Comparison of ENCODE assay signal across 14 mouse cellular contexts in the genomic region with DNA sequence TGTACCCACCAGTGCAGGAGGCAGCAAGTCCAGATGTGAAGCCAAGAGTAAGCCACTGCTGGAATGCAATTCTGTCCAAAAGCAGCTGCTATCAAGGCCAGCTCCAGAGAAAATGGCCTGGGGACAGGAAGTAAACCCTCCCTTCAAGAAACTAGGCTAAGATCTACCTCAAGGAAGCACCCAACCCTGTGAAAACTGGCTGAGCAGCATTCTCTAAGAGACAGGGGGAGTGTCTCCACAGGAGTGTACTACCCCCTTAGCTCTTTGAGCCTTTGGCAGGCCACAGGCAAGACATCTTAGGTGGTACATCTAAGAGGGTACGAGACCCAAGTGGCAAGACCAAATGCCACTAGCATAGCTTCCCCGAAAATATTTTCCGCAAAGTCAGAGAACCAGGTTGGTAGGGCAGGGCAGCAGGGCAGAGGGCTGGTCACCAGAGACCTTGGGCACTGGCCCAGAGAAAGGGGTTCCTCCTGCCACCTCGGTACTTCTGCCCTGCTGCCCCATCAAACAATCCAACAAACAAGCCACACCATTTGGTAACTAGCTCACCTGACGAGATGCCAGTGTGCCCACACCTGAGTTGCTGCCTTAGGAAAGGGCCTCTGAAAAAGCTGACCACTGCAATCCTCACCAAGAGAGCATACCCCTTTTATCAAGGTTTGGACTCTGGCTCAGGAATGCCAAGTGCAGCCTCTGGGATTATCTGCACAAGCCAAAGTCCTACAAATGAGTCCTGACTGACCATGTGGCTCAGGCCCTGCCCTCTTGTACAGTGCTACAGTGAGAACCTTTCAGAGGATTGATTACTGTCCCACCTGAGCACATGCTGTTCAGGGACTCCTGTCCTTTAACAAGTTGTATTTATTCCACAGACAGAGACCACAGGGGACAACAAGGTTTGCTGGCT. TPM values are rescaled to one million over a fixed set of nuclear protein-coding genes. Genes with fewer than 3 reads are reported as not detected.
DNase-seq lines count a peak whose midpoint lies in the region; ATAC-seq and TF ChIP-seq lines count a peak whose summit lies in the region.
"Had no signal": no experiment of that assay in that cellular context is flagged by ENCODE, and none has a peak within 500 bp of the region (broad histone marks: within the 10 kb centered on the region; RNA-seq: fewer than 3 reads in every experiment).

No protein-coding gene starts in this region.

- 0 out of 2 replicates have a peak overlapping the region, but pooled peaks have one; percentile 8 for H3K27ac ChIP-seq in gastrocnemius, adult 2 months
- H3K27ac ChIP-seq in intestine, embryonic 15.5 days: peak overlapping the region; percentile 57; the same call in 1 of the 2 replicates
- H3K27ac ChIP-seq in liver, embryonic 13.5 days: peak overlapping the region; percentile 36
- H3K27ac ChIP-seq: hindbrain, embryonic 12.5 days; limb, embryonic 13.5 days; midbrain, embryonic 12.5 days; neural tube, embryonic 12.5 days had no signal

- H3K4me1 ChIP-seq in intestine, embryonic 15.5 days (replicated peaks): peaks cover 27% of the 10 kb centered on the region; the same call in 1 of the 2 replicates
- peaks cover 75% of the 10 kb centered on the region for H3K4me1 ChIP-seq in liver, embryonic 13.5 days (replicated peaks)

- no peaks in the 10 kb centered on the region for H3K36me3 ChIP-seq in intestine, embryonic 15.5 days
- H3K36me3 ChIP-seq in liver, embryonic 13.5 days: peaks cover 8% of the 10 kb centered on the region; the same call in 1 of the 2 replicates
- H3K36me3 ChIP-seq: midbrain, embryonic 12.5 days; neural tube, embryonic 12.5 days had no signal

- no peak for DNase-seq in gastrocnemius, adult 2 months
- no peak for DNase-seq in gastrocnemius, postnatal 36 days
- DNase-seq in R1 (ENCODE audit: low read depth, low spot score): peak; percentile 42
- DNase-seq in liver, embryonic 13.5 days: no peak
- no peak for DNase-seq in spleen, postnatal 36 days (ENCODE audit: low spot score in 2 of 2)
- no peak for DNase-seq in heart, adult 11 months
- DNase-seq: forebrain, postnatal 0 days; layer of hippocampus, adult 9-11 months had no signal

- intact Hi-C loops in gastrocnemius, adult 2 months (cut with DNase I): loop anchor here (2.0 to 5.0 kb wide), 2 partner anchors 61 to 88 kb away; a partner anchor contains a TSS
- intact Hi-C loops in gastrocnemius, postnatal 36 days (cut with DNase I): loop anchor here (5.0 kb wide), 1 partner anchor 88 kb away; no protein-coding TSS in a partner anchor

- WGBS in intestine, embryonic 15.5 days: 85% methylated on average over 5 of the region's 5 CpGs
- WGBS in liver, embryonic 13.5 days (ENCODE audit: insufficient replicate concordance): 85% methylated on average over 5 of the region's 5 CpGs

- H3K4me2 ChIP-seq in intestine, embryonic 15.5 days (replicated peaks): 0 out of 2 replicates have a peak overlapping the region, but pooled peaks have one; percentile 1
- H3K4me2 ChIP-seq in liver, embryonic 13.5 days: no peak overlapping the region
- H3K4me2 ChIP-seq: hindbrain, embryonic 12.5 days; limb, embryonic 13.5 days; midbrain, embryonic 12.5 days; neural tube, embryonic 12.5 days had no signal

- peak; percentile 74 for ATAC-seq in intestine, embryonic 15.5 days
- ATAC-seq in liver, embryonic 13.5 days (ENCODE audit: low read depth): no peak
- ATAC-seq in activated CD4-positive, CD25-positive, alpha-beta regulatory T cell, adult 4 months: no peak
- ATAC-seq: forebrain, postnatal 0 days had no signal

- no peak for TF ChIP-seq CTCF in gastrocnemius, adult 2 months (IDR thresholded peaks at IDR 0.05)

- H3K9ac ChIP-seq in intestine, embryonic 15.5 days: no peak overlapping the region
- H3K9ac ChIP-seq in liver, embryonic 13.5 days: 0 out of 2 replicates have a peak overlapping the region, but pooled peaks have one; percentile 0
- H3K9ac ChIP-seq: forebrain, postnatal 0 days; hindbrain, embryonic 12.5 days; limb, embryonic 13.5 days; midbrain, embryonic 12.5 days; neural tube, embryonic 12.5 days had no signal

- H3K27me3 ChIP-seq in intestine, embryonic 15.5 days (replicated peaks): no peaks in the 10 kb centered on the region
- no peaks in the 10 kb centered on the region for H3K27me3 ChIP-seq in liver, embryonic 13.5 days
- H3K27me3 ChIP-seq: hindbrain, embryonic 12.5 days; limb, embryonic 13.5 days; midbrain, embryonic 12.5 days; neural tube, embryonic 12.5 days had no signal

- H3K4me3 ChIP-seq in gastrocnemius, adult 2 months: no peak overlapping the region
- H3K4me3 ChIP-seq in intestine, embryonic 15.5 days (replicated peaks): no peak overlapping the region
- H3K4me3 ChIP-seq in liver, embryonic 13.5 days (replicated peaks): no peak overlapping the region
- H3K4me3 ChIP-seq: hindbrain, embryonic 12.5 days; limb, embryonic 13.5 days; midbrain, embryonic 12.5 days; neural tube, embryonic 12.5 days had no signal

- no peaks in the 10 kb centered on the region for H3K9me3 ChIP-seq in intestine, embryonic 15.5 days
- H3K9me3 ChIP-seq in liver, embryonic 13.5 days (replicated peaks): no peaks in the 10 kb centered on the region
- H3K9me3 ChIP-seq: hindbrain, embryonic 12.5 days; limb, embryonic 13.5 days; midbrain, embryonic 12.5 days; neural tube, embryonic 12.5 days had no signal

RNA-seq across cellular contexts. Expression of a gene that starts 5.5 kb away (rescaled TPM):
- 1 to 10 TPM; 6.0 to 9.4 TPM for total RNA-seq in gastrocnemius, adult 2 months (2021)
- 1 to 10 TPM; 5.4 to 6.5 TPM for total RNA-seq in gastrocnemius, postnatal 36 days (2021)
- polyA plus RNA-seq in intestine, embryonic 15.5 days (2015; fragmentation: Nextera tagmentation; extraction: Ambion mirVana): 18.5 and 25.1 TPM in 2 replicates
- 11.1 and 12.3 TPM in 2 replicates for polyA plus RNA-seq in liver, embryonic 13.5 days (2015; fragmentation: Nextera tagmentation; extraction: Ambion mirVana)
- polyA plus RNA-seq in activated CD4-positive, CD25-positive, alpha-beta regulatory T cell, adult 4 months (2017; shearing (Covaris generic)): 1 to 10 TPM; 5.2 to 7.1 TPM

RNA-seq across cellular contexts. Expression of a gene that starts 27.7 kb away (rescaled TPM):
- not detected for total RNA-seq in gastrocnemius, adult 2 months (2021)
- not detected for total RNA-seq in gastrocnemius, postnatal 36 days (2021)
- 0.20 and 0.28 TPM in 2 replicates for polyA plus RNA-seq in intestine, embryonic 15.5 days (2015; fragmentation: Nextera tagmentation; extraction: Ambion mirVana)
- polyA plus RNA-seq in liver, embryonic 13.5 days (2015; fragmentation: Nextera tagmentation; extraction: Ambion mirVana): 0.24 and 0.32 TPM in 2 replicates
- not detected for polyA plus RNA-seq in activated CD4-positive, CD25-positive, alpha-beta regulatory T cell, adult 4 months (2017; shearing (Covaris generic))

RNA-seq across cellular contexts. Expression of a gene that starts 35.3 kb away (rescaled TPM):
- not detected for total RNA-seq in gastrocnemius, adult 2 months (2021)
- not detected for total RNA-seq in gastrocnemius, postnatal 36 days (2021)
- polyA plus RNA-seq in intestine, embryonic 15.5 days (2015; fragmentation: Nextera tagmentation; extraction: Ambion mirVana): 0.10 and 0.46 TPM in 2 replicates
- polyA plus RNA-seq in liver, embryonic 13.5 days (2015; fragmentation: Nextera tagmentation; extraction: Ambion mirVana): 5.1 and 7.2 TPM in 2 replicates
- polyA plus RNA-seq in activated CD4-positive, CD25-positive, alpha-beta regulatory T cell, adult 4 months (2017; shearing (Covaris generic)): not detected
- total RNA-seq: forebrain, postnatal 0 days had no signal
- polyA plus RNA-seq: hindbrain, embryonic 12.5 days; limb, embryonic 13.5 days had no signal

RNA-seq across cellular contexts. Expression of a gene that starts 35.3 kb away (rescaled TPM):
- 10 to 100 TPM; 21.0 to 28.6 TPM for total RNA-seq in gastrocnemius, adult 2 months (2021)
- total RNA-seq in gastrocnemius, postnatal 36 days (2021): 10 to 100 TPM; 24.1 to 27.4 TPM
- polyA plus RNA-seq in intestine, embryonic 15.5 days (2015; fragmentation: Nextera tagmentation; extraction: Ambion mirVana): 52.1 and 56.4 TPM in 2 replicates
- polyA plus RNA-seq in liver, embryonic 13.5 days (2015; fragmentation: Nextera tagmentation; extraction: Ambion mirVana): 126 and 152 TPM in 2 replicates
- polyA plus RNA-seq in activated CD4-positive, CD25-positive, alpha-beta regulatory T cell, adult 4 months (2017; shearing (Covaris generic)): 10 to 100 TPM; 19.0 to 26.6 TPM
